ENCODE assay signal across 9 mouse cellular contexts in the genomic region with DNA sequence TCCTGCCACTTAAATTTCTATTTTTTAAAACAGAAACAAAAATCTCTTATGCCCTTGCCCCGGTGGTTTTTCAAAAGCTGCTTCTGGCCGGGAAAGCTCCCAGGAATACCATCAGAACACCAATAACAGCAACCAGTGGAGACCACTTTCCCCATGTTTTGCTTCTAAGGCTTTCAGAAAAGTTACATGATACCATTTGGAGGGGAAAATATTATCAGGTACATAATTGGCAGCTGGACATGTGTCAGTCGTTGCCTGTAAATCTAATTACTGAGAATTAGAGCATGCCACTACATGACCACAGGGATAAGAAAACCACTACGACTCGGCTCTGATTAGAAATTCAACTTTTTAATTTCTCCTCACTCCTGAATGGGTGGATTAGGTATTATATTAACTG. TPM values are rescaled to one million over a fixed set of nuclear protein-coding genes. Genes with fewer than 3 reads are reported as not detected.
A peak's percentile ranks its signal among the peaks of the same experiment; 100 is the strongest.
DNase-seq lines count a peak whose midpoint lies in the region; ATAC-seq lines count a peak whose summit lies in the region.
"Had no signal": no experiment of that assay in that cellular context is flagged by ENCODE, and none has a peak within 500 bp of the region (broad histone marks: within the 10 kb centered on the region; RNA-seq: fewer than 3 reads in every experiment).

No protein-coding gene starts in this region.

- peaks cover 21% of the 10 kb centered on the region for H3K4me1 ChIP-seq in heart, embryonic 13.5 days
- H3K4me1 ChIP-seq in intestine, embryonic 14.5 days (replicated peaks; ENCODE audit: control insufficient read depth, insufficient read depth, low read length), result peaks cover 15% of the 10 kb centered on the region

- H3K9ac ChIP-seq in heart, embryonic 13.5 days, result 0 out of 2 replicates have a peak overlapping the region, but pooled peaks have one; percentile 16
- H3K9ac ChIP-seq in intestine, embryonic 14.5 days (ENCODE audit: low read length), result no peak overlapping the region

- H3K27ac ChIP-seq in heart, embryonic 13.5 days (replicated peaks), result no peak overlapping the region
- H3K27ac ChIP-seq in intestine, embryonic 14.5 days (ENCODE audit: low read depth), result no peak overlapping the region
- H3K27ac ChIP-seq: layer of hippocampus, adult 2 months had no signal

- H3K27me3 ChIP-seq in heart, embryonic 13.5 days (replicated peaks), result peaks cover 38% of the 10 kb centered on the region
- H3K27me3 ChIP-seq in intestine, embryonic 14.5 days (replicated peaks; ENCODE audit: control insufficient read depth, insufficient read depth, low read length), result peaks cover 59% of the 10 kb centered on the region

- H3K4me3 ChIP-seq in heart, embryonic 13.5 days, result peak overlapping the region; percentile 89
- H3K4me3 ChIP-seq in intestine, embryonic 14.5 days (ENCODE audit: low read depth, low read length), result peak overlapping the region; percentile 67

- peak overlapping the region; percentile 98 for H3K4me2 ChIP-seq in heart, embryonic 13.5 days
- H3K4me2 ChIP-seq in intestine, embryonic 14.5 days (ENCODE audit: low read length), result no peak overlapping the region

- intact Hi-C loops in heart, postnatal 14 days (cut with DNase I), result no loop called here

- WGBS in heart, embryonic 13.5 days, result 21% methylated on average over 5 of the region's 5 CpGs
- WGBS in intestine, embryonic 14.5 days, result 13% methylated on average over 5 of the region's 5 CpGs

- no peak for DNase-seq in heart, postnatal 14 days
- DNase-seq in retina, embryonic 14.5 days (ENCODE audit: low spot score), result peak; percentile 20
- no peak for DNase-seq in retina, postnatal 1 day
- DNase-seq in intestine, embryonic 14.5 days (ENCODE audit: low spot score), result no peak
- DNase-seq in frontal cortex, postnatal 36 days (ENCODE audit: low spot score in 2 of 2), result no peak
- DNase-seq in right cerebral cortex, postnatal 4 days, result no peak
- no peak for DNase-seq in adrenal gland, adult 18-20 months (ENCODE audit: low spot score in 2 of 2)

- H3K9me3 ChIP-seq in heart, embryonic 13.5 days, result no peaks in the 10 kb centered on the region
- no peaks in the 10 kb centered on the region for H3K9me3 ChIP-seq in intestine, embryonic 14.5 days (ENCODE audit: control insufficient read depth, low read length)

- ATAC-seq in heart, embryonic 13.5 days (ENCODE audit: extremely low read depth, insufficient number of reproducible peaks, low FRiP score, low TSS enrichment), result no peak
- ATAC-seq in intestine, embryonic 14.5 days (replicated peaks; ENCODE audit: low FRiP score, low TSS enrichment, low read depth), result no peak

- H3K36me3 ChIP-seq in heart, embryonic 13.5 days, result 0 out of 2 replicates have a peak, but pooled peaks cover 6% of the 10 kb centered on the region
- no peaks in the 10 kb centered on the region for H3K36me3 ChIP-seq in intestine, embryonic 14.5 days (ENCODE audit: control insufficient read depth, insufficient read depth, low read length)

RNA-seq across cellular contexts. Expression of gene Cdkn2c, which starts 2.9 kb away (rescaled TPM):
- polyA plus RNA-seq in heart, embryonic 13.5 days (2015; fragmentation: Nextera tagmentation; extraction: Ambion mirVana), result 9.9 and 10.0 TPM in 2 replicates
- 10 to 100 TPM; 19.5 to 23.6 TPM for total RNA-seq in heart, postnatal 14 days (2021)
- 5.7 and 6.2 TPM in 2 replicates for polyA plus RNA-seq in intestine, embryonic 14.5 days (2014; fragmentation: Nextera tagmentation; extraction: Ambion mirVana)
- total RNA-seq in adrenal gland, adult 18-20 months (2021), result 10 to 100 TPM; 55.6 TPM

RNA-seq across cellular contexts. Expression of gene Faf1, which starts 12.3 kb away (rescaled TPM):
- 18.3 and 20.4 TPM in 2 replicates for polyA plus RNA-seq in heart, embryonic 13.5 days (2015; fragmentation: Nextera tagmentation; extraction: Ambion mirVana)
- 10 to 100 TPM; 29.8 to 30.6 TPM for total RNA-seq in heart, postnatal 14 days (2021)
- polyA plus RNA-seq in intestine, embryonic 14.5 days (2014; fragmentation: Nextera tagmentation; extraction: Ambion mirVana), result 30.4 and 32.6 TPM in 2 replicates
- 10 to 100 TPM; 27.1 to 27.4 TPM for total RNA-seq in adrenal gland, adult 18-20 months (2021)
